Mouse (Mus musculus) E14TG2a.4 (cell line): ENCODE measurements at regions not wholly inside any gene's neighbourhood (a gene's known extent, or its start where the extent isn't known, plus 50 kb on each side); places are given as distances from the start of the nearest gene placed in this dataset.
"Not testable (repeated sequence)": the region's sequence is repeated elsewhere in the genome, so short reads cannot be mapped to it uniquely, and the experiment has no call there.

Experiments used
- H3K27me3 ChIP-seq: 2 replicates; pipeline ENCODE4 v1.6.1; 2014; ENCODE audit warnings: low read length, control low read depth; ENCODE audit not compliant: insufficient read depth
- H3K36me3 ChIP-seq: 2 replicates; pipeline ENCODE4 v1.6.1; 2014; ENCODE audit warnings: low read length, control low read depth; ENCODE audit not compliant: insufficient read depth
- H3K4me1 ChIP-seq: replicated peaks from 2 replicates; pipeline ENCODE4 v1.6.1; 2014; ENCODE audit warnings: low read depth, low read length, control low read depth
- H3K4me3 ChIP-seq: replicated peaks from 2 replicates; pipeline ENCODE4 v1.5.1; 2014; ENCODE audit warnings: mild to moderate bottlenecking, low read length
- H3K9me3 ChIP-seq: 2 replicates; pipeline ENCODE4 v1.6.1; 2014; ENCODE audit warnings: low read length, control low read depth
- CTCF ChIP-seq: conservative IDR thresholded peaks from 2 replicates; pipeline ENCODE4 v1.5.1; 2014; ENCODE audit warnings: low read length
- NANOG ChIP-seq: IDR thresholded peaks from 2 replicates; pipeline ENCODE4 v1.6.1; 2014; ENCODE audit warnings: borderline replicate concordance, low read length, mixed read lengths

DNA sequence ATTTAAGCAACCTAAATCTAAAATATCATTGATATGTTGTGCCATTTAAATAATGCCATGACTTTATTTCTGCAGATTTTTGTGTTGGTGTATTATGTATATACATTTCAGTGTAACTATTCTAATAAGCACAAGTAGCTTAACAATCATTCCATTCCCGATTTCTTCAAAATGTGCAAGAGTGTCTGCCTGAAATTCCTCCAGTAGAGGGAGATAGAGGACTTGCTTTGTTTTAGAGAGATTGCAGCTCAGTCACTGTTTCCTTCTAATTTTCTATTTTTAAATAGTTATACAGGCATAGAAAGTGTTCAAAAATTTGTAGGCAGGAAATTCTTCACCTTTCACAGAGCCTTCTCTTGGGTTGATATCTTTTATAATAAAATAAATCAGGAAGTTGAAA is 498.0 kb upstream of the Tacstd2 start:
- TF ChIP-seq CTCF = peak; percentile 33
- H3K9me3 ChIP-seq = not testable (repeated sequence)

DNA sequence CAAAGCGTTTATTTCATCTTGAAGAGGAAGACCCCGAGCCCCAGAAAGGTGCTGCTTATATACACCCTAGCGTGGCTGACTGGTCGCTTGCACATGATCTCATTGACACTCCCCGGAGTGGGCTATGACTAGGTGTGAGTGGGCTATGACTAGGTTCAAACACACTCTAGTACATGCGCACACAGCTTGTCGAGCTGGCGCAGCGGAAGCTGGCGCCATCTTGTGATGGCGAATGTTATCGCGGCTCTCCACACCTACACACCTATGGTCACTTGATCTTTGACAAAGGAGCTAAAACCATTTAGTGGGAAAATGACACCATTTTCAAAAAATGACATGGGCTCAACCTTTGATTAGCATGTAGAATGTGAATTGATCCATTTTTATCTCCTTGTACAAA is 495.1 kb upstream of the Tacstd2 start:
- H3K36me3 ChIP-seq = no peaks in the 10 kb centered on the region
- no peaks in the 10 kb centered on the region for H3K9me3 ChIP-seq
- no peak overlapping the region for H3K4me3 ChIP-seq
- peaks cover 3% of the 10 kb centered on the region; the same call in 1 of the 2 replicates for H3K27me3 ChIP-seq
- no peaks in the 10 kb centered on the region for H3K4me1 ChIP-seq
- TF ChIP-seq CTCF (peak; percentile 44), NANOG (no peak)

More for the DNA sequence above, 498.0 kb upstream of the Tacstd2 start:
- not testable (repeated sequence) for H3K4me1 ChIP-seq, H3K36me3 ChIP-seq, H3K27me3 ChIP-seq, H3K4me3 ChIP-seq
